Mouse (Mus musculus): ENCODE measurements around the gene Drd3. TPM values are rescaled to one million over a fixed set of nuclear protein-coding genes. Genes with fewer than 3 reads are reported as not detected.

Drd3 gene
- polyA plus RNA-seq, 1 experiment from 2014 or later: not detected

GRCm38 (mm10) chr16:43729506-43730221 is 24.2 kb upstream of the Drd3 start:
- Histone ChIP-seq H3K27me3 (ENCODE audit: control insufficient read depth, insufficient read depth, low read length) (no peaks in the 10 kb centered on the region), H3K4me2 (ENCODE audit: low read depth, low read length) (no peak overlapping the region), H3K36me3 (replicated peaks; ENCODE audit: control insufficient read depth, insufficient read depth, low read depth, low read length) (no peaks in the 10 kb centered on the region), H3K9me3 (replicated peaks; ENCODE audit: control insufficient read depth, low read length) (no peaks in the 10 kb centered on the region), H3K27ac (replicated peaks; ENCODE audit: low read depth, low read length) (no peak overlapping the region), H3K4me3 (ENCODE audit: low read depth, low read length) (no peak overlapping the region), H3K4me1 (ENCODE audit: control insufficient read depth, insufficient read depth, low read length) (no peaks in the 10 kb centered on the region), H3K9ac (replicated peaks; ENCODE audit: low read length) (no peak overlapping the region)
- 77% methylated on average over 8 of the region's 8 CpGs for WGBS
- DNase-seq (ENCODE audit: low spot score): no peak
- no peak for ATAC-seq (replicated peaks; ENCODE audit: insufficient number of reproducible peaks, low FRiP score, low TSS enrichment, low read depth)

- no peak overlapping the region for H3K9ac ChIP-seq (replicated peaks; ENCODE audit: low read length)
- ATAC-seq (replicated peaks; ENCODE audit: insufficient number of reproducible peaks, low FRiP score, low TSS enrichment, low read depth): no peak
- 76% methylated on average over 4 of the region's 4 CpGs for WGBS
Measured at GRCm38 (mm10) chr16:43730281-43730680, 23.5 kb upstream of the Drd3 start.

GRCm38 (mm10) chr16:43732496-43732895 is 21.3 kb upstream of the Drd3 start:
- Histone ChIP-seq H3K36me3 (replicated peaks; ENCODE audit: control insufficient read depth, insufficient read depth, low read depth, low read length) (no peaks in the 10 kb centered on the region), H3K27ac (replicated peaks; ENCODE audit: low read depth, low read length) (no peak overlapping the region), H3K9ac (replicated peaks; ENCODE audit: low read length) (no peak overlapping the region), H3K27me3 (ENCODE audit: control insufficient read depth, insufficient read depth, low read length) (no peaks in the 10 kb centered on the region), H3K9me3 (replicated peaks; ENCODE audit: control insufficient read depth, low read length) (no peaks in the 10 kb centered on the region), H3K4me3 (ENCODE audit: low read depth, low read length) (no peak overlapping the region), H3K4me1 (ENCODE audit: control insufficient read depth, insufficient read depth, low read length) (no peaks in the 10 kb centered on the region), H3K4me2 (ENCODE audit: low read depth, low read length) (no peak overlapping the region)
- ATAC-seq (replicated peaks; ENCODE audit: insufficient number of reproducible peaks, low FRiP score, low TSS enrichment, low read depth) (no peak), DNase-seq (ENCODE audit: low spot score) (no peak)
- WGBS: 94% methylated on average over 10 of the region's 10 CpGs

More at GRCm38 (mm10) chr16:43730281-43730680, 23.5 kb upstream of the Drd3 start:
- H3K4me1 ChIP-seq (ENCODE audit: control insufficient read depth, insufficient read depth, low read length): no peaks in the 10 kb centered on the region
- no peak overlapping the region for H3K4me3 ChIP-seq (ENCODE audit: low read depth, low read length)
- no peak overlapping the region for H3K27ac ChIP-seq (replicated peaks; ENCODE audit: low read depth, low read length)
- H3K9me3 ChIP-seq (replicated peaks; ENCODE audit: control insufficient read depth, low read length): no peaks in the 10 kb centered on the region
- H3K36me3 ChIP-seq (replicated peaks; ENCODE audit: control insufficient read depth, insufficient read depth, low read depth, low read length): no peaks in the 10 kb centered on the region
- no peak overlapping the region for H3K4me2 ChIP-seq (ENCODE audit: low read depth, low read length)
- H3K27me3 ChIP-seq (ENCODE audit: control insufficient read depth, insufficient read depth, low read length): no peaks in the 10 kb centered on the region
- no peak for DNase-seq (ENCODE audit: low spot score)

- WGBS: 85% methylated on average over 5 of the region's 5 CpGs
- H3K4me3 ChIP-seq (ENCODE audit: low read depth, low read length): no peak overlapping the region
- H3K27me3 ChIP-seq (ENCODE audit: control insufficient read depth, insufficient read depth, low read length): no peaks in the 10 kb centered on the region
- no peaks in the 10 kb centered on the region for H3K9me3 ChIP-seq (replicated peaks; ENCODE audit: control insufficient read depth, low read length)
- no peaks in the 10 kb centered on the region for H3K4me1 ChIP-seq (ENCODE audit: control insufficient read depth, insufficient read depth, low read length)
- DNase-seq (ENCODE audit: low spot score): no peak
- H3K27ac ChIP-seq (replicated peaks; ENCODE audit: low read depth, low read length): no peak overlapping the region
- H3K4me2 ChIP-seq (ENCODE audit: low read depth, low read length): no peak overlapping the region
- ATAC-seq (replicated peaks; ENCODE audit: insufficient number of reproducible peaks, low FRiP score, low TSS enrichment, low read depth): no peak
- H3K36me3 ChIP-seq (replicated peaks; ENCODE audit: control insufficient read depth, insufficient read depth, low read depth, low read length): no peaks in the 10 kb centered on the region
- H3K9ac ChIP-seq (replicated peaks; ENCODE audit: low read length): no peak overlapping the region
Measured at GRCm38 (mm10) chr16:43732900-43733299, 20.9 kb upstream of the Drd3 start.

- Histone ChIP-seq H3K4me3 (ENCODE audit: low read depth, low read length) (no peak overlapping the region), H3K36me3 (replicated peaks; ENCODE audit: control insufficient read depth, insufficient read depth, low read depth, low read length) (no peaks in the 10 kb centered on the region), H3K4me1 (ENCODE audit: control insufficient read depth, insufficient read depth, low read length) (no peaks in the 10 kb centered on the region), H3K4me2 (ENCODE audit: low read depth, low read length) (no peak overlapping the region), H3K27me3 (ENCODE audit: control insufficient read depth, insufficient read depth, low read length) (no peaks in the 10 kb centered on the region), H3K27ac (replicated peaks; ENCODE audit: low read depth, low read length) (no peak overlapping the region), H3K9ac (replicated peaks; ENCODE audit: low read length) (no peak overlapping the region), H3K9me3 (replicated peaks; ENCODE audit: control insufficient read depth, low read length) (no peaks in the 10 kb centered on the region)
- WGBS: 93% methylated on average over 4 of the region's 4 CpGs
- DNase-seq (ENCODE audit: low spot score) (no peak), ATAC-seq (replicated peaks; ENCODE audit: insufficient number of reproducible peaks, low FRiP score, low TSS enrichment, low read depth) (no peak)
Measured at GRCm38 (mm10) chr16:43737933-43738332, 15.9 kb upstream of the Drd3 start.

GRCm38 (mm10) chr16:43740936-43741335 is 12.9 kb upstream of the Drd3 start:
- Histone ChIP-seq H3K27ac (replicated peaks; ENCODE audit: low read depth, low read length) (no peak overlapping the region), H3K9me3 (replicated peaks; ENCODE audit: control insufficient read depth, low read length) (no peaks in the 10 kb centered on the region), H3K9ac (replicated peaks; ENCODE audit: low read length) (no peak overlapping the region), H3K4me2 (ENCODE audit: low read depth, low read length) (no peak overlapping the region), H3K27me3 (ENCODE audit: control insufficient read depth, insufficient read depth, low read length) (no peaks in the 10 kb centered on the region), H3K36me3 (replicated peaks; ENCODE audit: control insufficient read depth, insufficient read depth, low read depth, low read length) (no peaks in the 10 kb centered on the region), H3K4me1 (ENCODE audit: control insufficient read depth, insufficient read depth, low read length) (no peaks in the 10 kb centered on the region), H3K4me3 (ENCODE audit: low read depth, low read length) (no peak overlapping the region)
- no peak for ATAC-seq (replicated peaks; ENCODE audit: insufficient number of reproducible peaks, low FRiP score, low TSS enrichment, low read depth)
- 68% methylated on average over 2 of the region's 2 CpGs for WGBS
- no peak for DNase-seq (ENCODE audit: low spot score)

GRCm38 (mm10) chr16:43748424-43748823 is 5.4 kb upstream of the Drd3 start:
- no peaks in the 10 kb centered on the region for H3K36me3 ChIP-seq (replicated peaks; ENCODE audit: control insufficient read depth, insufficient read depth, low read depth, low read length)
- no peak for ATAC-seq (replicated peaks; ENCODE audit: insufficient number of reproducible peaks, low FRiP score, low TSS enrichment, low read depth)
- no peak overlapping the region for H3K4me2 ChIP-seq (ENCODE audit: low read depth, low read length)
- no peak for DNase-seq (ENCODE audit: low spot score)
- no peaks in the 10 kb centered on the region for H3K4me1 ChIP-seq (ENCODE audit: control insufficient read depth, insufficient read depth, low read length)
- 74% methylated on average over 2 of the region's 2 CpGs for WGBS
- no peaks in the 10 kb centered on the region for H3K9me3 ChIP-seq (replicated peaks; ENCODE audit: control insufficient read depth, low read length)
- H3K27ac ChIP-seq (replicated peaks; ENCODE audit: low read depth, low read length): no peak overlapping the region
- H3K27me3 ChIP-seq (ENCODE audit: control insufficient read depth, insufficient read depth, low read length): no peaks in the 10 kb centered on the region
- H3K9ac ChIP-seq (replicated peaks; ENCODE audit: low read length): no peak overlapping the region
- H3K4me3 ChIP-seq (ENCODE audit: low read depth, low read length): no peak overlapping the region

- no peak overlapping the region for H3K9ac ChIP-seq (replicated peaks; ENCODE audit: low read length)
- DNase-seq (ENCODE audit: low spot score): no peak
- no peaks in the 10 kb centered on the region for H3K36me3 ChIP-seq (replicated peaks; ENCODE audit: control insufficient read depth, insufficient read depth, low read depth, low read length)
- H3K27me3 ChIP-seq (ENCODE audit: control insufficient read depth, insufficient read depth, low read length): no peaks in the 10 kb centered on the region
- H3K27ac ChIP-seq (replicated peaks; ENCODE audit: low read depth, low read length): no peak overlapping the region
- H3K4me1 ChIP-seq (ENCODE audit: control insufficient read depth, insufficient read depth, low read length): no peaks in the 10 kb centered on the region
- no peaks in the 10 kb centered on the region for H3K9me3 ChIP-seq (replicated peaks; ENCODE audit: control insufficient read depth, low read length)
- WGBS: 85% methylated on average over 8 of the region's 8 CpGs
- ATAC-seq (replicated peaks; ENCODE audit: insufficient number of reproducible peaks, low FRiP score, low TSS enrichment, low read depth): no peak
- H3K4me2 ChIP-seq (ENCODE audit: low read depth, low read length): no peak overlapping the region
- H3K4me3 ChIP-seq (ENCODE audit: low read depth, low read length): no peak overlapping the region
Measured at GRCm38 (mm10) chr16:43752900-43753299, 926 bp upstream of the Drd3 start.
